Mouse (Mus musculus) spleen, adult 2 months (tissue): ENCODE data around the gene Stim1. TPM values are rescaled to one million over a fixed set of nuclear protein-coding genes. Genes with fewer than 3 reads are reported as not detected.

Experiments
- DNase-seq, 2 experiments: peaks; one replicate each; pipeline versions ENCODE4 v3.0.0 to v3.0.0-alpha.2; 2012 to 2021; ENCODE audit warnings: low spot score in 2 of 2, low read depth in 1 of 2
- H3K27ac ChIP-seq: fragments of 200-500 bp; 2 replicates; pipeline ENCODE4 v1.5.1; 2012; ENCODE audit warnings: low read length, inconsistent platforms; ENCODE audit not compliant: insufficient read depth
- H3K27me3 ChIP-seq: fragments of 200-500 bp; 2 replicates; pipeline ENCODE4 v1.6.1; 2012; ENCODE audit warnings: mild to moderate bottlenecking, moderate library complexity, low read length, inconsistent platforms; ENCODE audit not compliant: control insufficient read depth, insufficient read depth
- H3K36me3 ChIP-seq: fragments of 200-500 bp; 2 replicates; pipeline ENCODE4 v1.6.1; 2012; ENCODE audit warnings: mild to moderate bottlenecking, low read length, inconsistent platforms; ENCODE audit not compliant: control insufficient read depth, insufficient read depth
- H3K4me1 ChIP-seq: fragments of 200-500 bp; 2 replicates; pipeline ENCODE4 v1.6.1; 2011; ENCODE audit warnings: inconsistent platforms; ENCODE audit not compliant: control insufficient read depth, insufficient read depth, insufficient read length
- H3K4me3 ChIP-seq: fragments of 200-500 bp; 2 replicates; pipeline ENCODE4 v1.5.1; 2011; ENCODE audit warnings: mild to moderate bottlenecking, inconsistent platforms; ENCODE audit not compliant: insufficient read depth, insufficient read length; ENCODE audit errors: extremely low read depth
- CTCF ChIP-seq: fragments of 200-500 bp; IDR thresholded peaks from 2 replicates; pipeline ENCODE4 v1.5.1; 2011; ENCODE audit warnings: mild to moderate bottlenecking, inconsistent platforms; ENCODE audit not compliant: insufficient read depth, insufficient read length, insufficient replicate concordance; ENCODE audit errors: extremely low read depth
- POLR2A ChIP-seq: fragments of 200-500 bp; IDR thresholded peaks from 2 replicates; pipeline ENCODE4 v1.6.1; 2011; ENCODE audit warnings: low read depth, low read length, inconsistent platforms
- WGBS: fragments of 180-500 bp; shearing (Covaris S2); methylation state at CpG from one replicate; pipeline ENCODE4 v1.1.7; 2018; 5-methylcytosine and 5-hydroxymethylcytosine counted together
- polyA plus RNA-seq: library from polyadenylated mRNA; depleted of rRNA; stranded (reverse); fragments of >200 nt; gene quantifications from 2 replicates; pipeline ENCODE4 v1.2.3, GENCODE M21; 2012

The Stim1 gene
- polyA plus RNA-seq, 1 experiment: 49.3 TPM

DNA sequence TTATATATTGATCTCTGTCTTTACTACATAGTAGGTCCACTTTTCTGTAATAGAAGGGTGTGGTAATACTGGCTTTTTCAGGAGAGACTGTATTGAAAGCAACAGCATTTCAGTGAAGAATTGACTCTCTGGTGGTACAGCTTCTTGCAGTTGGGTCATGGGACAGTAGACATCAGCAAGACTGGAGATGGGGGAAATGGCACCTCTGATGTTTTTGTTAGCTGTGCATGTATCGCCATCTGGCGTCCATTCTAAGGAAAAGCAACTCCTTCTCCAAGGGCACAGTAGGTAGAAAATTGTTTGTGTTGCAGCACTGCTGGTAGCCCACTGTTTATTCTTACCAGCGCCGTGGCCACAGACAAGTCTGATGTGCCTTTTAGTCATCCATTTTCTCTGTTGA is 149.8 kb downstream of the Stim1 start:
- H3K36me3 ChIP-seq: peaks cover 4% of the 10 kb centered on the region
- no peaks in the 10 kb centered on the region for H3K27me3 ChIP-seq
- no peak overlapping the region for H3K4me3 ChIP-seq
- H3K27ac ChIP-seq: no peak overlapping the region
- peak; percentile 30 to 63 for DNase-seq
- WGBS: 7% methylated on average over 4 of the region's 4 CpGs
- H3K4me1 ChIP-seq: no peaks in the 10 kb centered on the region
- TF ChIP-seq CTCF: peak; percentile 68; the same call in 1 of the 2 replicates
- no peak for TF ChIP-seq POLR2A

DNA sequence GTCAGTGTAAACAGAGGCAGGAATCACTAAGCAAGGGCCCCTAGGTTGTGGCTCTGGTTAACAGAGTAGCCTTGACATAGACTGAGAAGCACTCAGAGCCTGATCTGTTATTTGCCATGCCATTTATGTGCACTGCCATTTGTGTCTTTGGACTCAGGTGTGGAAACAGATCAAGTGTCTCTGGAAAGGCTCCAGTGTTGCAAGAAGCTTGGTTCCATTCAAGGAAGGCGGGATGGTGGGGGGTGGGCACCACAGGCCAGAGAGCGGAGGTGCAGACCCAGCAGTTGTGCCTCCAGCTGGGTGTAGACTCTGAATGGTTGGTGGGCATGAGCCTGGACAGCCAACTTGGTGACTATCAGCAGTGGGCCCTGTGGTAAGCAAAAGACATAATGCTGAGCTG is 154.4 kb downstream of the Stim1 start:
- Histone ChIP-seq H3K27ac (no peak overlapping the region), H3K4me3 (no peak overlapping the region), H3K27me3 (no peaks in the 10 kb centered on the region), H3K4me1 (peaks cover 13% of the 10 kb centered on the region; the same call in 1 of the 2 replicates), H3K36me3 (peaks cover 7% of the 10 kb centered on the region)
- WGBS: 92% methylated on average over 2 of the region's 2 CpGs
- no peak for TF ChIP-seq POLR2A
- no peak for TF ChIP-seq CTCF
- DNase-seq: no peak

DNA sequence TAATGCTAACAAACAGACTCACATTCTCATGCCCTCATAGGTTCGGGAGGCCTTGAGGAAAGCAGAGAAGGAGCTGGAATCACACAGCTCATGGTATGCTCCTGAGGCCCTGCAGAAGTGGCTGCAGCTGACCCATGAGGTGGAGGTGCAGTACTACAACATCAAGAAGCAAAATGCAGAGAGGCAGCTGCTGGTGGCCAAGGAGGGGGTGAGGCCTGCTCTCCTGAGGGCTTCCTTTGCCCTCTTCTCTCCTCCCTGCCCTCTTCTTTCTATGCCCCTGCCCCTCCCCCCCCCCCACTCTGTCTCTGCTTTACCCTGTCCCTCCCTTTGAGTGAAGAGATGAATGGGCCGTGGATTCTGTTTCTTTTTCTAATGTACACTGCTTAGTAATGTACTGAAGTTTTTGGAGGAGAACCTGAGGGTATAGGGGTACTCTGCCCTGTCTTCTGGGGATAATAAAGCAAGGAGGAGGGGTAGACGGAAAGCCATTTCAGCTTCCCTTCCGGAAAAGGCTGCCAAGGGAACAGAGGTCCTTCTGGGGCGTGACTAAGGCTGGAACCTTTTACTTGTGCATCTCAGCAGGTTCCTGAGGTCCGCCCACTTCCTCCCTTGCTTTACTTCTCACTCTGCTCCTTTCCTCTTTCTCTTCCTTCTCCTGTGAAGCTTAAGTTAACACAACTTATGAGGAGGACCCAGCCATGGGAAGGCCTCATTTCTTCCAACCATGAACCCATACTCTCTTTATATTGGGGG is 158.5 kb downstream of the Stim1 start:
- whole genome bisulfite sequencing: 17% methylated on average over 6 of the region's 6 CpGs
- no peak overlapping the region for H3K4me3 ChIP-seq
- no peaks in the 10 kb centered on the region for H3K27me3 ChIP-seq
- 0 out of 2 replicates have a peak overlapping the region, but pooled peaks have one; percentile 29 for H3K27ac ChIP-seq
- peaks cover 23% of the 10 kb centered on the region for H3K36me3 ChIP-seq
- TF ChIP-seq POLR2A: no peak
- no peak for TF ChIP-seq CTCF
- no peak for DNase-seq
- H3K4me1 ChIP-seq: peaks cover 13% of the 10 kb centered on the region; the same call in 1 of the 2 replicates

DNA sequence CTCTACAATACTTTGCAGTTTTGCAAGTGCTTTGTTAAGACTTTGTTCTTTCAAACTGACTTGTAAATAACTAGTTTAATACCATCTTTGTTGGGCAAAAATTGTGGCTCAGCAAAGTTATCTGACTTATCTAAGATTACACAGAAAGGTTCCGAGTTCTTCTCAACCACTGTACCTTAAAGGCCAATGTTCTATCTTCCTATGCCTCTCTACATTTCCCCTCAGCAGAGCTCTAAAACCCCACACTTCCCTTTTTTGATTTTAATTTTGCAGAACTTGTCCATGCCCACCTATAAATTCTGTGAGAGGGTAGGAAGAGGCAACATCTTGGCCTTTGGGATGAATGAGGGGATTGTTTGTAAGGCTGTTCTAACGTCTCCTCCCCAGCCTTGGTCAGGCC is 166.7 kb downstream of the Stim1 start:
- 52% methylated on average over 2 of the region's 2 CpGs for WGBS
- Histone ChIP-seq H3K36me3 (peaks cover 21% of the 10 kb centered on the region), H3K4me1 (no peaks in the 10 kb centered on the region), H3K27me3 (no peaks in the 10 kb centered on the region), H3K27ac (no peak overlapping the region), H3K4me3 (no peak overlapping the region)
- TF ChIP-seq POLR2A (no peak), CTCF (no peak)
- no peak for DNase-seq

DNA sequence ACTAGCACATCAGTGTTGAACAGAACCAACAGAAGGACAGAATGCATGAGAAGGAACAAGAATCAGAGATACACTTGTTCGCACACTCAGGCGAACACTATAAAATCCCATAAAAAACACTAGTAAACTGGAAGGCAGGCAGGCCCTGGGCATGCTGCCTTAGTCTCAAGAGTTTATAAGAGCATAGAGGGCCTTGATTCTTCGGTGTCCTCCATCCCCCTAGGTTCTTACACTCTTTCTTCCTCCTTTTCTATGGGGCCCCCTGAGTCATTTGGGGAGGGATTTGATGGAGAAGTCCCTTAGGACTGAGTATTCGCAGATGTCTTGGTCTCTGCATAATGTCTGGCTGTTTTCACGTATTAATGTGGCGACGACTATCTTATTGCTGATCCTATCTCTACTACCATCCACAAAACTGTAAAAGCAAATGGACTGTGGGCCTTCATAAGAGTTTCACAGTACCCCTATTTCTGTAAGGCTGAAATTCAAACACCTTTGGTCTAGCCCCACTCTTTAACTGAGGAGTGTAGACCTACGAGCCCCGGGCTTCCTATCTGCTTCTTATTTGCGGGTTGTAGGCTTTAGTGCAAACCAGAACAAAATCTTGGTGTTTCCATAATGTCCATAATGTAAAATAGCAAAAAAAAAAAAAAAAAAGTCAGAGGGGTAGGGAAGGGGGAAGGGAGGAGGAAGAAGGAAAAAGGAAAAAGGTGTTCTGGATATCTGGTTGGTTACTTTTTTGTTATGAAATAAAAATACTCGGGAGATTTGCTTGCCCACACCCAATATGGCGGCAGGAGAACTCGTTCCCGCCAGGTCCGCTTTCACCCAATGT is 173.4 kb downstream of the Stim1 start:
- Histone ChIP-seq H3K27ac (no peak overlapping the region), H3K4me1 (no peaks in the 10 kb centered on the region), H3K4me3 (peak overlapping the region; percentile 90; the same call in 1 of the 2 replicates), H3K27me3 (no peaks in the 10 kb centered on the region), H3K36me3 (peaks cover 4% of the 10 kb centered on the region; the same call in 1 of the 2 replicates)
- 54% methylated on average over 15 of the region's 15 CpGs for WGBS
- TF ChIP-seq POLR2A: no peak
- no peak for TF ChIP-seq CTCF
- no peak for DNase-seq

DNA sequence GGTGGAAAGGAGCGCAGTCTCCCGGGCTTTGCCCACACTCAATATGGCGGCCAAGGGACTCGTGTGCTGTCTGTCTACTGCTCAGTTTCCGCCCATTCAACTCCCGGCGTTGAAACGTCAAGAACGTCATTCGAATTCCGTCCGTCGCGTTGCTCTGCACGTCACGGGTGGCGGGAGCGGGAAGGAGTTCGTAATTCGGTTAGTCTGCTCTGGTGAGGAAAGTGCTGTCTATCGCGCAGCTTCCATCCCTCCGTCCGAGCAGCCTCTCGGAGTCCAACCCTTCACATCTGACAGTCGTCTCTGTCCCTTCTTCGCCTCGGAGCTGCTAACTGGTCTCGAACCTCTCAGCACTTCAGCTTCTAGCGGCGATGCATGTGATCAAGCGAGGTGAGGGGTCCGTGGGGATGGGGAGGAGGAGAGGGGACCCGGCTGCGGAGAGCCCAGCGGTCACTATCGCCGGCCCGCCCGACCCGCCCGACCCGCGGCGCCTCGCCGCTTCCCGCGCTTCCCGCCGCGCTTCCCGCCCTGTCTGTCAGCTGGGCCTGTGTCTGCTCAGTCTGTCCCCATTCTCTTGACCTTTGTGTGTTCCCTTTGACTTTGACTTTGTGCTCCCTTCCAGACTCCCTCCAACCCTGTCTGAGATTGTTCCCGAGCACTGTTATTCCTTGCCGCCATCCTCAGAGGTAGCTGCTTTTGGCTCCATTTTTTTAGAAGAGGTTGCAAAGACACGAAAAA is 174.2 kb downstream of the Stim1 start, which contains the start of gene Rrm1:
TSS of gene Rrm1 (plus strand) at position 39 of the 735 bp plus-strand sequence.
- peak; percentile 31 for TF ChIP-seq POLR2A
- no peak for TF ChIP-seq CTCF
- Histone ChIP-seq H3K27ac (peak within 1 kb of the TSS; percentile 47; the same call in 1 of the 2 replicates), H3K4me1 (no peaks in the 10 kb centered on the region), H3K4me3 (peak within 1 kb of the TSS; percentile 90), H3K27me3 (no peaks in the 10 kb centered on the region), H3K36me3 (peaks cover 3% of the 10 kb centered on the region)
- under 1% methylated on average over 56 of the region's 56 CpGs for WGBS
- DNase-seq: peak; percentile 88 to 91
